Mouse (Mus musculus): ENCODE measurements at regions not wholly inside any gene's neighbourhood (a gene's known extent, or its start where the extent isn't known, plus 50 kb on each side); places are given as distances from the start of the nearest gene placed in this dataset.

DNA sequence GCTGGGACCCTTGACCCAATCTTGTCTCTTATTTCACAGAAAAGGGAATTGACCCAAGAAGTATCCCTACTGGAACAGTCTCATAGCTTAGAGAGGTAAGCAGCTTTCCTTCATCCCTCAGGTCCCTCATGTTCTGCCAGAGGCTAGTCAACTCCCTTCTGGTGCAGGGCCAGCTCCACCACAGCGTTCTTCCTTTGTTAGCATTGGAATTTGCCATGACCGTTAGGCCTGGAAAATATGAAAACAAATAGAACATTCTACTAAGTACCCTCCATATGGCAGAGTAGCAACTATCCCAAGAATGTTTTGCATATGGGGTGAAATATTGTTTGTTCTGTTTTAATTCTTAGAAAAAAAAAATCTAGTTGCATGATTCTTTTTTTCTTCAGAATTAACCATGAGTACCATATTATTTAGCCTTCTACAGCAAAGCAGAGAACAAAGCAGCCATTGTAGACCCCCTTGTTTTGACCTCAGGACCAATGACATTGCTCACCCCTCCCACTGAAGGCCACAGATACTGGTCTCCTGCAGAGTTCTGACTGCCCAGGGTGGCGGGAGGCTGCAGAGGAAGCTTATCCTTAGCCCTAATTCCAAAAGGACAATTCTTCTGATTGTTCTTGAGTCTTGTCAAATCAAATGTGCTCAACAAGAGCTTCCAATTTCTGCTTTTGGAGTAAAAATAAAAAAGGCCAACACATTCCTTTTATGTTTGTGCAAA lies 78.1 kb upstream of the Ehbp1 start:
- no peak overlapping the region for H3K4me3 ChIP-seq (ENCODE audit: insufficient read depth, low read depth, low read length)
- no peak overlapping the region for H3K27ac ChIP-seq (replicated peaks; ENCODE audit: insufficient read depth, low read depth, low read length)
- no peak overlapping the region for H3K9ac ChIP-seq (ENCODE audit: low read depth, low read length)
- H3K79me2 ChIP-seq (ENCODE audit: control insufficient read depth, insufficient read depth, low read length) = no peaks in the 10 kb centered on the region
- no peak for DNase-seq (ENCODE audit: extremely low read depth, low read depth, low spot score)
- H3K4me1 ChIP-seq (ENCODE audit: control insufficient read depth, insufficient read depth, low read length) = no peaks in the 10 kb centered on the region
- no peaks in the 10 kb centered on the region for H3K36me3 ChIP-seq (ENCODE audit: control insufficient read depth, insufficient read depth, low read length)
- TF ChIP-seq POLR2A (IDR thresholded peaks at IDR 0.05; ENCODE audit: extremely low read depth, insufficient read depth, low read length) (no peak), CTCF (IDR thresholded peaks at IDR 0.05; ENCODE audit: low read depth, low read length) (no peak)
- H3K27me3 ChIP-seq (ENCODE audit: control insufficient read depth, insufficient read depth, low read length) = no peaks in the 10 kb centered on the region
- WGBS = 77% methylated on average over 3 of the region's 3 CpGs

DNA sequence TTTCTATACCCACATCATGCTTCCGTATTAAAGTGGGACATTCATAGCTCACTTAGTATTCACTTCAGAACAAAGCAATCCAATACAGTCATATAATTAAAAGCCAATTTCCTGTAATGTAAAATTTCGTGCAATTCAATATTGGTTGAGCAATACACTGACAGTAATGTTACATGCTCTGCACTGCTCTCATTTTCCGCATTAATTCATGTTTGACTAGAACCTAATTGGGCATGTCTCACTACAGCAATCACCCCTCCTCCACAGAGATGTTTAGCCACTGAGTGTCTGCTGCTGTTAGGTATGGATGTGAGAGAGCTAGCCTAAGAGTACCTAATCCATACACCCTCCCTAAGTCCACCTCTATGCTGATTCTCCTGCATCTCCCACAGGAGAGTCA lies 79.7 kb upstream of the Ehbp1 start:
- DNase-seq (ENCODE audit: extremely low read depth, low read depth, low spot score) = no peak
- H3K27ac ChIP-seq (replicated peaks; ENCODE audit: insufficient read depth, low read depth, low read length) = no peak overlapping the region
- H3K27me3 ChIP-seq (ENCODE audit: control insufficient read depth, insufficient read depth, low read length) = no peaks in the 10 kb centered on the region
- no peaks in the 10 kb centered on the region for H3K4me1 ChIP-seq (ENCODE audit: control insufficient read depth, insufficient read depth, low read length)
- H3K36me3 ChIP-seq (ENCODE audit: control insufficient read depth, insufficient read depth, low read length) = no peaks in the 10 kb centered on the region
- no peak for TF ChIP-seq POLR2A (IDR thresholded peaks at IDR 0.05; ENCODE audit: extremely low read depth, insufficient read depth, low read length)
- TF ChIP-seq CTCF (IDR thresholded peaks at IDR 0.05; ENCODE audit: low read depth, low read length) = no peak
- H3K79me2 ChIP-seq (ENCODE audit: control insufficient read depth, insufficient read depth, low read length) = no peaks in the 10 kb centered on the region
- H3K9ac ChIP-seq (ENCODE audit: low read depth, low read length) = no peak overlapping the region
- no peak overlapping the region for H3K4me3 ChIP-seq (ENCODE audit: insufficient read depth, low read depth, low read length)
- 88% methylated on average over 3 of the region's 3 CpGs for WGBS

DNA sequence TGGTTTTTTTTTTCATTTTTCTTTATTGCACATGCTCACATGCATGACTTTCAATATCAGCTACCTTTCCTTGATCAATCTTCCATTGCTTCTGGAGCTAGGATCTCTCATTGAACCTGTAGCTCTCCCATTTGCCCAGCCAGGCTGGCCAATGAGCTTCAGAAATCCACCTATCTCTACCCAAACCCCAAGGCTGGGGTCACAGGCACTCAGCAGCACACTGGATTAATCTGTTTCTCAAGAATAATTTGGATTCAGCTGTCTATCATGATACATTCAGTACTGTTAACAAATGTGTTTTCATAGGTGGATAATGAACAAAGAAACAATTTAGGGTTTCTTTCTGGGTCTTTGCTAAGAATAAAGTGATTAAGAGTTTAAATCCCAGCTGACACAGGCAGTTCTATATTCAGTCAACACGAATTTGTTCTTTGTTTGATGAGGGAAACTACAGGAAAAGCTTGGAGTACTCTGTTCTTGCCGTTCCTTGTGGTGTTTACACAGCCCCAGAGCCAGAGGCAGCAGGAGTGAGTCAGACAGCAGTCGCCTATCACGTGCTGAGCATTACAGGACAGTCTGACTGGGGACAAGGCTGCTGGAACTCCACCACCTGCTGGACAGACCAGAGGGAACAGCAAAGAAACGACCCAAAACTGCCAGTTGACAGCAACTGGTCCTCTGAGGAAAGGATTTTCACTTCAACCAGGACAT lies 74.6 kb upstream of the Tmem17 start:
- H3K27me3 ChIP-seq (ENCODE audit: control insufficient read depth, insufficient read depth, low read length) = no peaks in the 10 kb centered on the region
- no peak overlapping the region; the same call in 1 of the 2 replicates for H3K4me3 ChIP-seq (ENCODE audit: insufficient read depth, low read depth, low read length)
- WGBS = 2% methylated on average over 5 of the region's 5 CpGs
- peak; percentile 100 for DNase-seq (ENCODE audit: extremely low read depth, low read depth, low spot score)
- H3K27ac ChIP-seq (replicated peaks; ENCODE audit: insufficient read depth, low read depth, low read length) = peak overlapping the region; percentile 97
- peak overlapping the region; percentile 77 for H3K9ac ChIP-seq (ENCODE audit: low read depth, low read length)
- H3K36me3 ChIP-seq (ENCODE audit: control insufficient read depth, insufficient read depth, low read length) = no peaks in the 10 kb centered on the region
- peaks cover 22% of the 10 kb centered on the region for H3K4me1 ChIP-seq (ENCODE audit: control insufficient read depth, insufficient read depth, low read length)
- no peaks in the 10 kb centered on the region for H3K79me2 ChIP-seq (ENCODE audit: control insufficient read depth, insufficient read depth, low read length)
- TF ChIP-seq CTCF (IDR thresholded peaks at IDR 0.05; ENCODE audit: low read depth, low read length) = peak; percentile 78
- TF ChIP-seq POLR2A (IDR thresholded peaks at IDR 0.05; ENCODE audit: extremely low read depth, insufficient read depth, low read length) = no peak

DNA sequence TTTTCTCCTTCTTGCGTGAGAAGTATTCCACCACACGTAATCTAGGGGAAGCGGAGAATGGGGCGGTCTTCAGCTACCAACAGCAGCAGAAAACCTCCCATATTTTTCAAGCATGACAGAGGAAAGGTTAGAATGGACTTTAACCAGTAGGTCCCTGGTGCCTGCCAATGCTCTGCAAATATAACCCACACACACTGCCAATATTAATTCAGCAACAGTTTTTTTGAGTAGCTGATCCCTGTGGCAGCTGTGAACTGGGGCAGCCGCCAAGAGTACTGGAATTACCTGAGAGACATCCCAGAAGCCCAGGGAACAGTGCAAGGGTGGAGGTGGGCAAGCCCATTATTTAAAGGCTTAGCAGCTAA lies 74.1 kb upstream of the Tmem17 start:
- H3K4me3 ChIP-seq (ENCODE audit: insufficient read depth, low read depth, low read length) = no peak overlapping the region; the same call in 1 of the 2 replicates
- no peaks in the 10 kb centered on the region for H3K36me3 ChIP-seq (ENCODE audit: control insufficient read depth, insufficient read depth, low read length)
- no peaks in the 10 kb centered on the region for H3K79me2 ChIP-seq (ENCODE audit: control insufficient read depth, insufficient read depth, low read length)
- peaks cover 22% of the 10 kb centered on the region for H3K4me1 ChIP-seq (ENCODE audit: control insufficient read depth, insufficient read depth, low read length)
- WGBS = 24% methylated on average over 5 of the region's 5 CpGs
- H3K27ac ChIP-seq (replicated peaks; ENCODE audit: insufficient read depth, low read depth, low read length) = peak overlapping the region; percentile 97
- peak overlapping the region; percentile 77 for H3K9ac ChIP-seq (ENCODE audit: low read depth, low read length)
- no peak for TF ChIP-seq CTCF (IDR thresholded peaks at IDR 0.05; ENCODE audit: low read depth, low read length)
- no peak for TF ChIP-seq POLR2A (IDR thresholded peaks at IDR 0.05; ENCODE audit: extremely low read depth, insufficient read depth, low read length)
- no peaks in the 10 kb centered on the region for H3K27me3 ChIP-seq (ENCODE audit: control insufficient read depth, insufficient read depth, low read length)
- DNase-seq (ENCODE audit: extremely low read depth, low read depth, low spot score) = peak; percentile 98

DNA sequence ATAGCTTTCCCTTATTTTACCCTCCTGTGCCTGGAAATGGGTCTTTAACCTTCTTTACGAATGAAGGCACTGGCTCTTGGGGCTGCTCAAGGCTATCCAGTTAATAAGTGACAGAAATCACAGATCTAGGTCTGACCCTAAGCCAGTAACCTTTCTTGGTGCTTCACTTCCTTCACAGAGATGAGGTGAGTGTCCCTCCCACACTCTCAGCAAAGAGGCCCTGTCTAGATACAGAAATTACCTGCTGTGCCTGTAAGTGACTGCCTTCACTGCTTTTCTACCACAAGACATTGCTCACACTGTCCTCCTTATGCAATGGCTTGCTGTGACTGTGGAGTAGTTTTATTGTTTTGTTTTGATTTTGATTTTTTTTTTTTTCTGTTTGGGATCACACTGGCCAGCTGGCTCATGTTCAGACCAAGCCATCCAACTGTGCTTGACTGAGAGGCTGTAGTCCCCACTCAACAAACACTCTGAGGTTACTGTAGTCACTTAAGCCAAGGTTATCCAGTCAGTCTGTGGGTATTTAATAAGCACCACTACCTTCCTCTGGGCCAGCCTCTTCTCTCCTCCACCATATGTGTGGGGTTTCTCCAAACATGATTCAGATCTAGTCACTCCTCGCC lies 73.3 kb upstream of the Tmem17 start:
- Histone ChIP-seq H3K4me3 (ENCODE audit: insufficient read depth, low read depth, low read length) (no peak overlapping the region), H3K27ac (replicated peaks; ENCODE audit: insufficient read depth, low read depth, low read length) (peak overlapping the region; percentile 75), H3K79me2 (ENCODE audit: control insufficient read depth, insufficient read depth, low read length) (no peaks in the 10 kb centered on the region), H3K27me3 (ENCODE audit: control insufficient read depth, insufficient read depth, low read length) (no peaks in the 10 kb centered on the region), H3K9ac (ENCODE audit: low read depth, low read length) (peak overlapping the region; percentile 43), H3K4me1 (ENCODE audit: control insufficient read depth, insufficient read depth, low read length) (peaks cover 22% of the 10 kb centered on the region), H3K36me3 (ENCODE audit: control insufficient read depth, insufficient read depth, low read length) (no peaks in the 10 kb centered on the region)
- TF ChIP-seq CTCF (IDR thresholded peaks at IDR 0.05; ENCODE audit: low read depth, low read length) (no peak), POLR2A (IDR thresholded peaks at IDR 0.05; ENCODE audit: extremely low read depth, insufficient read depth, low read length) (no peak)
- DNase-seq (ENCODE audit: extremely low read depth, low read depth, low spot score) = peak; percentile 98
- WGBS = 18% methylated on average over 2 of the region's 2 CpGs

All from liver, adult 2 months (tissue).